Mouse (Mus musculus): Measurements from ENCODE around the gene Sh3pxd2a. TPM values are rescaled to one million over a fixed set of nuclear protein-coding genes. Genes with fewer than 3 reads are reported as not detected.
"Not testable (repeated sequence)": the region's sequence is repeated elsewhere in the genome, so short reads cannot be mapped to it uniquely, and the experiment has no call there.

Sh3pxd2a gene
- total RNA-seq, 2 experiments from 2014 or later: 124 to 134 TPM

- no peak for DNase-seq (ENCODE audit: low spot score in 2 of 2)
Measured at GRCm38 (mm10) chr19:47412566-47413248, 51.5 kb downstream of the Sh3pxd2a start.

GRCm38 (mm10) chr19:47410301-47410700 lies 53.9 kb downstream of the Sh3pxd2a start:
- no peak for DNase-seq (ENCODE audit: low spot score in 2 of 2)

- no peak for DNase-seq (ENCODE audit: low spot score in 2 of 2)
Measured at GRCm38 (mm10) chr19:47409142-47409541, 55.1 kb downstream of the Sh3pxd2a start.

GRCm38 (mm10) chr19:47408656-47409055 lies 55.5 kb downstream of the Sh3pxd2a start:
- DNase-seq (ENCODE audit: low spot score in 2 of 2): no peak

- DNase-seq (ENCODE audit: low spot score in 2 of 2): no peak
Measured at GRCm38 (mm10) chr19:47407332-47407731, 56.9 kb downstream of the Sh3pxd2a start.

GRCm38 (mm10) chr19:47406524-47406923 lies 57.7 kb downstream of the Sh3pxd2a start:
- no peak for DNase-seq (ENCODE audit: low spot score in 2 of 2)

- DNase-seq (ENCODE audit: low spot score in 2 of 2): no peak
Measured at GRCm38 (mm10) chr19:47405548-47405947, 58.7 kb downstream of the Sh3pxd2a start.

- DNase-seq (ENCODE audit: low spot score in 2 of 2): no peak
Measured at GRCm38 (mm10) chr19:47403391-47404379, 60.5 kb downstream of the Sh3pxd2a start.

- DNase-seq (ENCODE audit: low spot score in 2 of 2): peak in 1 of 2 experiments; percentile 48
Measured at GRCm38 (mm10) chr19:47402976-47403375, 61.2 kb downstream of the Sh3pxd2a start.

- DNase-seq (ENCODE audit: low spot score in 2 of 2): no peak
Measured at GRCm38 (mm10) chr19:47402544-47402943, 61.7 kb downstream of the Sh3pxd2a start.

GRCm38 (mm10) chr19:47399709-47400108 lies 64.5 kb downstream of the Sh3pxd2a start:
- no peak for DNase-seq (ENCODE audit: low spot score in 2 of 2)

- no peak for DNase-seq (ENCODE audit: low spot score in 2 of 2)
Measured at GRCm38 (mm10) chr19:47399029-47399428, 65.2 kb downstream of the Sh3pxd2a start.

- peak in 1 of 2 experiments; percentile 56 for DNase-seq (ENCODE audit: low spot score in 2 of 2)
Measured at GRCm38 (mm10) chr19:47397882-47398671, 66.1 kb downstream of the Sh3pxd2a start.

GRCm38 (mm10) chr19:47395338-47395737 lies 68.9 kb downstream of the Sh3pxd2a start:
- no peak for DNase-seq (ENCODE audit: low spot score in 2 of 2)

- DNase-seq (ENCODE audit: low spot score in 2 of 2): not testable (repeated sequence)
Measured at GRCm38 (mm10) chr19:47394781-47395180, 69.4 kb downstream of the Sh3pxd2a start.

GRCm38 (mm10) chr19:47390878-47391277 lies 73.3 kb downstream of the Sh3pxd2a start:
- no peak for DNase-seq (ENCODE audit: low spot score in 2 of 2)

- no peak for DNase-seq (ENCODE audit: low spot score in 2 of 2)
Measured at GRCm38 (mm10) chr19:47387887-47388286, 76.3 kb downstream of the Sh3pxd2a start.

GRCm38 (mm10) chr19:47387395-47387794 lies 76.8 kb downstream of the Sh3pxd2a start:
- no peak for DNase-seq (ENCODE audit: low spot score in 2 of 2)

GRCm38 (mm10) chr19:47385971-47386370 lies 78.2 kb downstream of the Sh3pxd2a start:
- no peak for DNase-seq (ENCODE audit: low spot score in 2 of 2)

GRCm38 (mm10) chr19:47384639-47385038 lies 79.6 kb downstream of the Sh3pxd2a start:
- no peak for DNase-seq (ENCODE audit: low spot score in 2 of 2)

GRCm38 (mm10) chr19:47384036-47384435 lies 80.2 kb downstream of the Sh3pxd2a start:
- DNase-seq (ENCODE audit: low spot score in 2 of 2): no peak
